Mouse (Mus musculus): ENCODE results near the gene Creld2.

- TF ChIP-seq TAL1 (IDR thresholded peaks at IDR 0.05; ENCODE audit: low read length) (no peak), GATA1 (IDR thresholded peaks at IDR 0.05; ENCODE audit: low read length) (no peak)
Observed at GRCm38 (mm10) chr15:88848661-88849060, 29.2 kb downstream of the Creld2 start.

Data from erythroblast, embryonic 14.5 days (primary cell).